Mouse (Mus musculus) left cerebral cortex, adult 8-10 months (tissue): ENCODE measurements around the gene Slc16a1. TPM values are rescaled to one million over a fixed set of nuclear protein-coding genes. Genes with fewer than 3 reads are reported as not detected.
"Not testable (repeated sequence)": the region's sequence is repeated elsewhere in the genome, so short reads cannot be mapped to it uniquely, and the experiment has no call there.

Experiments
- DNase-seq, 2 experiments: peaks; one replicate each; pipeline ENCODE4 v3.0.0; 2022; ENCODE audit warnings: low spot score in 2 of 2
- total RNA-seq, 4 experiments: library from RNA; stranded (reverse); gene quantifications; 2 replicates each; pipeline ENCODE4 v1.2.4; 2022

Slc16a1 gene
- total RNA-seq, 4 experiments from 2014 or later: 19.6 to 26.0 (median 21.9) TPM

DNA sequence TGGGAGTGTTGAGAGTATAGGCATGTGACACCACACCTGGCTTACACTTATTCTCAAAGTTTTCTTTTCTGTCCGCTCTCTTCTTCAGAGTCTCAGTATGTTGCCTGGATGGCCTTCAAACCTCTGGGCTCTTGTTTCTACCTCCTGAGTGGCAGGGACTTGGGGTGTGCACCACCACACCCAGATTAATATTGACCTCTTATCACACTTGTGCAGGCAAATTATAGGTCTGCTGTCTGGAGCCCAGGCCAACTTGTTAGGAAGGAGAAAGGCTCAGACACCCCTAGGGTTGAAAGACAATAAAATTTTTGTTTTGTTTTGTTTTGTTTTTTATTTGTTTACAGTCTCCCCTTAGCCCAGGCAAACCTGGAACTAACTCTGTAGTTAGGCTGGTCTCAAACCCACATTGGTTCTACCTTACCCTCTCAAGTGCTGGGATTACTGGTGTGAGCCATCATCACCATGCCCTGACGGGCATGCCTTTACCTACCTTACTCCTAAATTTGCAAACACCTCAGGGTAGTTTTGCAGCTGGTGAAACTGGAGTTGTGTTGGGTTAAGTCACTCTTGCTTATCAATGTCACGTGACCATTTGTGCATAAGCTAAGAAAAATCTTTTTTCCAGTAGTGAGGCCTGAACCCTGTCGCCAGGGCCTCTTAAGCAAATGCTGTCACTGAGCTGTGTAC is 35.3 kb downstream of the Slc16a1 start:
- DNase-seq: no peak

GRCm38 (mm10) chr3:104674329-104675220 is 36.1 kb downstream of the Slc16a1 start:
- DNase-seq: no peak

DNA sequence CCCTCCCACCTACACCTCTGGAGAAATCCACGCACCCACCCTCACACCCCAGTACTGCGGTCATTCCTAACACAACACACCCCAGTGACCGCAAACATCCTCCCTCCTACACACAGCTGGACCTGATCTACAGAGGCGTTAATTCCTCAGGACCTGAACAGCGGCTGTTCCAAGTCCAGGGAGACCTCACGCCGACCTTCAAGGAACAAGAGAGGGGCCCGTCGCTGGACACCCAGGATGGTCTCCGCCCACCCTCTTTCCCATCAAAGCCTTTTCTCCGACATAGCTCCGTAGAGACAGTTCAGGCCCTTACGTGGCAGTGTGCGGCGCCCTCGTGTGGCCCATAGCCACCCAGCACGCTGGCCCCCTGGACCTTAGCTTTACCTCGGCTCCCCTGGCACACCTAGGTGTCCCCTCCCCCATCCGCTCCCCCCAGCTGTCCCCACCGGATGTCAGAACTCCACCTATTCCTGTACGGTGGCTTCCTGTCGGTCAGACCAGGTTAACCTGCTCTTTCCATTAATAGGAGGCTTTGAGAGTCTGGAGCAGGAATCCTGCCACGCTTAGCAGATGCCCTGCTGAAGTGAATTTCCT is 36.9 kb downstream of the Slc16a1 start:
- peak; percentile 47 to 61 for DNase-seq

DNA sequence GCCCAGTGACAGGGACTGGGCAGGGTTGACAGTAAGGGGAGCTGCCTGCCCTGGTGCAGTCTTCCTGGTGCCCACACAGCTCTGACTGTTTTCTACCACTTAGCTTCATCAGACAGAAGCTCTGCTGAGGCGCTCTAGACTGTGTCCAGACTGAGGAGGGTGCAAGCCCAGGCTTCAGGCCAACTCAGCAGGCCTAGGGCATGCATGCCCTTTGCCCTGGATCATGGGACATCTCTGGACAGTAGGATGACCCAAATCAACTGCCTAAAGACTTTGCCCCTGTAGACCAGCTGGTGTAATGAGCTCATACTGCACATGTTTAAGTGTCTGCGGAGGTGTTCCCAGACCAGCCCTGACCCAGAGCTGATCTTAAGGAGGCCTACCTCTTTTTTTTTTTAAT is 39.3 kb downstream of the Slc16a1 start:
- DNase-seq: no peak

DNA sequence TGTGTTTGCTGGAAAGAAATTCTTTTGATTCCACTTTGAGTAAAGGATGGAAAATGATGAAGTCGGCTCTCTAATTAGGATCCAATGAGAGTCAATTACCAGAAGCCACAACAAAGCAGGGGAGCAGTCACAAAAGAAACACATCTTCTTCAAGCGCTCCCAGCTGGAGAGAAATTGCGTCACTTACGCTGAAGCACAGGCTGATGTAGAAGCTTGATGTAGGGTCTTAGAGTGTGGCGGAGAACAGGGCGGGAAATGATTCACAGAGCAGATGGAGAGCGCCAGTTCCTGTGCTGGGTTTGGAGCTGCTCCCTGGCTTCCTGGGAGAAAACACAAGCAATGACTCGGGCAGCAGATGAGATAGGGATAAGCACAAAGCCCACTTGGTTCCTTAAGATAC is 40.4 kb downstream of the Slc16a1 start:
- no peak for DNase-seq

DNA sequence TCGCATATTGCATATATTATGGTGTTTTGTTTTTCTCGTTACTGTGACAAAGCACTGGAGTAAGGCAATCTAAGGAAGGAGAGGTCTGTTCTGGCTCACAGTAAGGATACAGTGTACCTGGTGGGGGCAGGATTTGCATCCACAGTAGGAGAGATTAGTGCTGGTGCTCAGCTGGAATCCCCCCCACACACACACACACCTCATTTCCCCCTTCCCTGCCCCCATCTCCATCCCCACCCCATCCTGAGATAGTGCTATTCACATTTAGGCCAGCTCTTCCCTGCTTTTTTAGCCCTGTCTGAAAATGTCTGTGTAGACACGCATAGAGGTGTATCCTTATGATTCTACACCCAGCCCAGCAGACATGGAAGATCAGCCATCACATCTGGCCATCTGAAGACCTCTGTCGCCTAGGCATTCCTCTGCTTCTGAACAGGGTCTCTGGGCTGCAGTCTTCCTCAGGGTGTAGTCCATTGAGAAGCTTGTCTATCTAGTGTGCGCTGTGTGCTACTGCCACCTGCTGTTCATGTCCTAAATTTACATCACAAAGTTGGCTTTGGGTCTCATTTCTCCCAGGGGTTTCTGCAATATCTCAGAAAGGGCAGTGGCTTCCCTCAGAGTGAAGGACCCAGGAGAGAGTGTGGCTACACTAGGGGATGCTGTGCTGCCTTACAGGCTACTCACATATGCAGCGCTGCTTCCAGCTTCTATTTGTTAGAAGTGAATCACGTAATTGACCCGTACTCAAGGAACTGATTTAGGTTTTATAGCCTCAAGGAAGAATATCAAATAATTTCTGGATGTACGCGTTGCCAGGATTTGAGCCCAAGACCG is 44.4 kb downstream of the Slc16a1 start:
- peak in 1 of 2 experiments; percentile 39 for DNase-seq

GRCm38 (mm10) chr3:104700751-104701335 is 62.4 kb downstream of the Slc16a1 start:
- DNase-seq: peak; percentile 24 to 29

DNA sequence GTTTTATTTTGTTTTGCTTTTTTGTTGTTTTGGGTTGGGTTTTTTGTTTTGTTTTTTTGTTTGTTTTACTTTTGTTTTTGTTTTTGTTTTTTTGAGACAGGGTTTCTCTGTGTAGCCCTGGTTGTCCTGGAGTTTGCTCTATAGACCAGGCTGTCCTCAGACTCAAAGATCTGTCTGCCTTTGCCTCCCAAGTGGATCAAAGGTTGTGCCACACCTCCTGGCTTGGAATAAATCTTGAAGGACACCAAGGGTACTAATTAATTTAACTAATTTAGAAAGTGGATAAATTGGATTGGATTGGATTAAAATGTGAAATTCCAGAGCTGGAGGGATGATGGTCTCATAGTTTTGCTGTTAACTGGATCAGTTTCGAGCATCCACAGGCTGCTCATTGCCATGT is 63.3 kb downstream of the Slc16a1 start:
- no peak for DNase-seq

DNA sequence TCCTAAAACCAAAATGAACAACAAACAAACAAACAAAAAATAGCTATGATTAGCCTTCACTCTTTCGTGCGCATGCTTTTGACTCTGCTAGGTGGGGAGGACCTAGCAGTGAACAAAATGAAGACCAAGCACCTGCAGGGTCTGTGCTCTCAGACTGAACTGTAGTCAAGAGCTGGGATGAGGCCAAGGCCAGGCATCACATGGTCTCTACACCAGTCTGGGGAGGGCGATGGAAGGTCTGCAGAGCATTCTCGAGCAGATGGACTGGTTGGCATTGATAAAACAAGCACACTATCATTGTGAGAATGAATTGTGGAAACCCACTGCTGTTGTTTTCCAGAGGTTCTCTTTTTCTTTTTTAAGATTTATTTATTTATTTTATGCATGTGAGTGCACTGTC is 65.5 kb downstream of the Slc16a1 start:
- no peak for DNase-seq

GRCm38 (mm10) chr3:104706446-104706845 is 68.0 kb downstream of the Slc16a1 start:
- DNase-seq: no peak

DNA sequence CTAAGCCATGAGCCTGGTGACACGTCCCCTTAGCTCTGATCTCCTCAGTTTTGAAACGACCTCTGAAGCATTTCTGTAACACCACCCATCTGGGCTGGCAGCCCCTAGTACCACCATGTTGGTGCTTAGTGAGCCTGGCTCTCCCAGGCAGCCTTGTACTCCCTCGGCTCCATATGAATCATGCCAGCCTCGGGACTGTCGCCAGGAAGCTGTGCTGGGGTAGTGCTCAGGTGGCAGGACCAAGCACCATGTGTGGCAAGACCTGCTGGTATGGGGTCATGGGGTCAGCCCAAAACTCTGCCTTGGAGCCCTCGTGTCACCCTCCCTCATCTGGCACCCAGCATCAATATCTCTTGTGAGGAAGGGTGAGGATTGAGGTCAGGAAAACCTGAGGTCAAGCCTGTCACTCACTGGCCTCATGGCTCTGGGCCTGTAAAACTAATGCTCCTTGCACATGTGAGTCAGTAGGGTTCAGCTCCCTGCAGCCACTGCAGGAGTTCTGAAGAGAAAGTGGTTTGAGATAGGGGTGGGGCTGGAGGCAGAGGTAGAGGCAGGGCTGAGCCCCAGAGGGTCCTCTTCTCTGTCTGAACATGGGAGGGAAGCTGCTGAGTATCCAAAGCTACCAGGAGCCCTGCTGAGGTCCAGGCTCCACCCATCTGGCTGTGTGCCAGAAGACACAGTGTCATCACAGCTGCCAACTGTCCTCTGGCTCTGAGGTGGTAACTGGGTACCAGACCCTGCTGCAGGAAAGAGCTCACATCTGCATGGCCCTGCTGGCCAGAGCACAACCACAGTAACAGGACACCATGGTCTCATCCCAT is 68.7 kb downstream of the Slc16a1 start:
- not testable (repeated sequence) for DNase-seq

DNA sequence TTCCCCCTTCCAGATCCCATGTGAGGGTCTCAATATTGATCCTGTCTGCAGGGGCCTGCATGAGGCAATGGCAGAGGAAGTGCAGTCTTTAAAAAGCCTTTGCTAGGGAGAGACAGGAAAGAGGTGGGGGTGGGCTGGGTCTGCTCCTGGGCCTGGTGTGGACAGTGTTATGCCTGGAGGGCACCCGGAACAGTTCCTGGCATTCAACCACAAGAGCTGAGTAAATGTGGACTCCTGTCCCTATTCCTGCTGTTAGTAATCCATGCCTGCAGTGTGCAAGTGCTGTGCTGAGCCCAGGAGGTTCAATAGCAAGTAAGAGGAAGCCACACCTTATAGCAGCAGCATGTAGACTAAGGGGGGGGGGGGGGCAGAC is 69.3 kb downstream of the Slc16a1 start:
- not testable (repeated sequence) for DNase-seq

Other genes starting within 250 kb of the Slc16a1 start
- gene Lrig2, start 126.8 kb upstream of the Slc16a1 start, total RNA-seq: 10 to 100 TPM; 31.9 to 34.7 (median 33.3) TPM
- gene Ppm1j, start 142.4 kb downstream of the Slc16a1 start, total RNA-seq: 1 to 10 TPM in 3 of 4 experiments, under 1 TPM in 1; 0.70 to 1.3 (median 1.1) TPM
- under 1 TPM; 0.08 to 0.49 (median 0.23) TPM for gene Fam19a3, start 143.2 kb downstream of the Slc16a1 start, total RNA-seq
- gene Rhoc, start 149.7 kb downstream of the Slc16a1 start, total RNA-seq: 10 to 100 TPM; 27.8 to 37.9 (median 30.3) TPM
- gene Mov10, start 179.9 kb downstream of the Slc16a1 start, total RNA-seq: 10 to 100 TPM in 2 of 4 experiments, 1 to 10 TPM in 2; 8.4 to 12.5 (median 9.4) TPM
- gene St7l, start 225.3 kb downstream of the Slc16a1 start, total RNA-seq: 10 to 100 TPM; 32.3 to 49.5 (median 38.6) TPM
- gene Capza1, start 225.8 kb downstream of the Slc16a1 start, total RNA-seq: 10 to 100 TPM; 26.1 to 41.8 (median 33.4) TPM